Mouse (Mus musculus) spleen, postnatal 10 days (tissue): ENCODE results near the gene Ptprz1.

Source experiments
- DNase-seq, 2 experiments: peaks; one replicate each; pipeline ENCODE4 v3.0.0; 2021 to 2022; ENCODE audit warnings: low spot score in 2 of 2

Ptprz1 gene

GRCm38 (mm10) chr6:22874781-22875613 is at the start of gene Ptprz1:
TSS of gene Ptprz1 (plus strand) at chr6:22875502.
- DNase-seq = no peak

GRCm38 (mm10) chr6:22833637-22834036 is 41.7 kb upstream of the Ptprz1 start:
- DNase-seq = no peak

GRCm38 (mm10) chr6:22834100-22834970 is 41.0 kb upstream of the Ptprz1 start:
- no peak for DNase-seq

- no peak for DNase-seq
These were observed 576 bp downstream of the Ptprz1 start for GRCm38 (mm10) chr6:22875614-22876541.

- no peak for DNase-seq
These were observed 12.7 kb downstream of the Ptprz1 start for GRCm38 (mm10) chr6:22887978-22888377.

- DNase-seq = no peak
These were observed 14.0 kb downstream of the Ptprz1 start for GRCm38 (mm10) chr6:22889333-22889732.

GRCm38 (mm10) chr6:22901983-22902382 is 26.7 kb downstream of the Ptprz1 start:
- no peak for DNase-seq

GRCm38 (mm10) chr6:22908510-22909256 is 33.4 kb downstream of the Ptprz1 start:
- no peak for DNase-seq

- DNase-seq = no peak
These were observed 34.1 kb downstream of the Ptprz1 start for GRCm38 (mm10) chr6:22909257-22909907.

- no peak for DNase-seq
These were observed 34.6 kb downstream of the Ptprz1 start for GRCm38 (mm10) chr6:22909908-22910260.

GRCm38 (mm10) chr6:22922880-22923279 is 47.6 kb downstream of the Ptprz1 start:
- no peak for DNase-seq

- DNase-seq = no peak
These were observed 57.5 kb downstream of the Ptprz1 start for GRCm38 (mm10) chr6:22932768-22933265.

- no peak for DNase-seq
These were observed 61.8 kb downstream of the Ptprz1 start for GRCm38 (mm10) chr6:22937126-22937525.

- DNase-seq = no peak
These were observed 62.2 kb downstream of the Ptprz1 start for GRCm38 (mm10) chr6:22937526-22937925.

GRCm38 (mm10) chr6:22944191-22944590 is 68.9 kb downstream of the Ptprz1 start:
- DNase-seq = no peak

- no peak for DNase-seq
These were observed 88.1 kb downstream of the Ptprz1 start for GRCm38 (mm10) chr6:22963374-22963773.

- no peak for DNase-seq
These were observed 92.8 kb downstream of the Ptprz1 start for GRCm38 (mm10) chr6:22968073-22968472.

GRCm38 (mm10) chr6:22983769-22984519 is 108.6 kb downstream of the Ptprz1 start:
- DNase-seq = no peak

GRCm38 (mm10) chr6:22984520-22985154 is 109.3 kb downstream of the Ptprz1 start:
- DNase-seq = no peak
